Mouse (Mus musculus) megakaryocyte progenitor cell, adult 5-6 weeks (primary cell): ENCODE results near the gene Xcr1. TPM values are rescaled to one million over a fixed set of nuclear protein-coding genes. Genes with fewer than 3 reads are reported as not detected.
A peak's percentile ranks its signal among the peaks of the same experiment; 100 is the strongest.

Source experiments
- ATAC-seq: replicated peaks from 2 replicates; pipeline ENCODE4 v1.8.0; 2016; ENCODE audit warnings: mild to moderate bottlenecking, moderate TSS enrichment, inconsistent platforms; ENCODE audit not compliant: poor library complexity
- total RNA-seq, 2 experiments: library from RNA; stranded (forward) in 1 of 2; stranded (reverse) in 1 of 2; fragments of 157-497, 149-512 nt in 1 of 2; fragments of 200-1000 nt in 1 of 2; gene quantifications; 2 replicates each; pipeline versions ENCODE4 v1.2.3 to v1.2.4; 2015 to 2017

Gene Xcr1
- total RNA-seq, 2 experiments from 2014 or later = 0.10 to 0.54 TPM

DNA sequence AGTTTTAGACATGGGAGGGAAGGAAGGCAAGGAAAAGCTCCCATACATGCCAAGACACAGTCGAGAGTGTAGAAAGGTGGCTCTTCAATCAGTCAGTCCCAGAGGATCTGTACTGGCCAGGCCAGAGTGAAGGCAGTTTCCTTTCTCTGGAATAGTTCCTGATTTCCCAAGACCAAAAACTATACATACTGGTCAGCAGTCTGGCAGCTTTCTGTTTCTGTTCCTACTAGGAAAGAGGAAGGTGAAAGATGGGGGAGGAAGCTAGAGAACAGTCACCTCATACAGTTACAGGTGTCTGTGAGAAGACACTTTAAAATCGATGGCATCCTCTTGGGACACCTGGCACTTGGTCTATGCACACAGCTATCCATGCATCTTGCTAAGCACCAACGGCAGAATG is 46.4 kb downstream of the Xcr1 start:
- peak; percentile 77 for ATAC-seq

- no peak for ATAC-seq
Measured at GRCm38 (mm10) chr9:123814821-123815220, 47.0 kb downstream of the Xcr1 start.

DNA sequence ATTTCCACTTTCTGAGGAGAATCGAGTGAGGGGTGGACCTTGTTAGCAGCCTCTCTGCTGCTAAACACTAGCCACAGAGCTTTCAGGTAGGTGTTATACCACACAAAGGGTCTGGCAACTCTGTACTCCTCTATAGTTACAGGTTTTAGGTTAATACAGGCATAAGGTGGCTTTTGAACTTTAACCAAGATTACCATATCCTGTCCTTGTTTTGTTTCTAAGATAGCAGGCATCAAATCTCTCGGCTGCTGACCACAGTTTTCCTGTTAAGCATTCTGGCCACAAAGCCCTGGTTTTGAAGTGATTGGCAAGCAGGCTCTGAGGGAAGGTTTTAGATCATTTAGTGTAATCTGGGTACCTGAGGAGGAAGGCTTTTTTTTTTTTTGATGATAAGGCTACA is 47.5 kb downstream of the Xcr1 start:
- no peak for ATAC-seq

GRCm38 (mm10) chr9:123811831-123812230 is 50.0 kb downstream of the Xcr1 start:
- no peak for ATAC-seq

GRCm38 (mm10) chr9:123808583-123808982 is 53.2 kb downstream of the Xcr1 start:
- ATAC-seq = no peak

DNA sequence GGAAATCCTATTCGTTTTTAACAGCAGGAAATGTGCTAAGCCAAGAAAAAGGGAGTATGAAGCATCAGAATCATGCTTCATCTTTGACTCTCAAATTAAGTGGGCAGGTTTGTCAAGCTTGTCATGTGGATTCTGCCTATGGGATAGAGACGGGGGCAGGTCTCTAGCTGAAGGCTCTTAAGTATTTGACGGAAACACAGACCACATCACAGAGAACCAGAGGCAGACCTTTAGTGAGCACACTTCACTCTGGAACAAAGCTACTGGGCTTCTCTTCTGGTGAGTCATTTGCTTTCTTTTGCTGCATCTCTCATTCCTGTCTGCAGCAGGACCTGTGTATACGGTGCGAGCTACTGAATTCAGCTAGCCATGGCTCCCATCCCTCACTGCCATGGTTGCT is 55.6 kb downstream of the Xcr1 start, which contains the start of gene Cxcr6:
Gene Cxcr6 (plus strand): TSS at position 209 of the 400 bp plus-strand sequence.
- ATAC-seq = no peak

DNA sequence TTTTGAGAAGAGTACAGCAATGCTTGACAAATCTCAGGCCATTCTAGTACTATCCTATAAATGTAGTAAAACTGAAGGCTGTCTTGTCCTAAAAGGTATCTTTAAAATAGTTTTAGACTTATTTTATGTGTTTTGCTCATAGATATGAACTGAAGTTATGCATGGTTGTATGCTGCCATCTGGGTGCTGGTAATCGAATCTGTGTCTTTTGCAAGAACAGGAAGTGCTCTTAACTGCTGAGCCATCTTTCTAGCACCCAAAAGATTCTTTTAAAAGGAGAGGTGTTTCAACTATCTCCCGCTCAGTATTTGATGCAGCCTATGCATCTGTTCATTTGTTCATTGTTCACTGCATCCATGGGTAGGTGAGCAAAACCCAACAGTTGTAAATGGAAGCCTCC is 56.6 kb downstream of the Xcr1 start:
- ATAC-seq = no peak

DNA sequence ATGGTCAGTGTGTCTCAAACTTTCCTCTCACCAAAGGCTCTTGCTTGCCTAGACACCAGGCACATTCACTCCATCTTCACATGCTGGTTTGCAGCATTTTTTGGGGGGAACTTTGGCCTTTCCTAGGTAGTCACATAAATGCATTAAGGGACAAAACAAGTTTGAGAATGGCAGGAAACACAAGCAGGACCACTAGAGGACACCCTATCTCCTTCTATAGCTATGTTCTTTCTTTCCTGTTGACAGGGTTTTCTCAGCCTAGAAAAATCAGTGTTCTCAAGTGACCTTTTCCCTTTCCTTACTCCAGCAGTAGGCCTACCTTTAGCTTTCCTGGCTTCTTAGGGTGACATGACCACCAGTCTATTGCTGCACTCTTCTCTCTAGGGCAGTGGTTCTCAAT is 58.9 kb downstream of the Xcr1 start:
- peak; percentile 34; the same call in 1 of the 2 replicates for ATAC-seq

DNA sequence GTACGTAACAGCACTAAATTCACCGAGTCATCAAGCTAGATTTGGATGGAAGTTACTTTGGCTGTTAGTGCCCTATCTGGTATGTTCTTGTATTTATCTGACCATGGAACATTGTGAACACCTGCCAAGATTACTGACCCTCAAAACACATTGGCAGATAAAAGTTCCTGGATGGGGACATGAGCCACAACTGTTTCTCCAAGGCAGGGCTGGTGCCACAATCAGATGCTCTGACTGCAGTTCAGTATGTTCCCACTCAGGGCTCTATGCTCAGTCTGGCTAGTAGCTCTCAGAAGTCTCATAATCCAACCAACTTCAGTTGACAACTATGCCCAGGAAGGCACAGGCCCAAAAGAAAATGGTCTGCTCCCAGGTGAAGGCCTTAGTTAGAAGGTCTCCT is 59.4 kb downstream of the Xcr1 start:
- 0 out of 2 replicates have a peak, but pooled peaks have one; percentile 14 for ATAC-seq

Other genes with a start within 250 kb of the Xcr1 start
- gene Slc6a20b, start 229.5 kb downstream of the Xcr1 start, total RNA-seq (2015) = not detected in 2 replicates
- gene Slc6a20b, start 229.5 kb downstream of the Xcr1 start, total RNA-seq (2017) = 0.34 and 0.62 TPM in 2 replicates
- 0.05 and 0.52 TPM in 2 replicates for gene Ccr9, start 183.6 kb downstream of the Xcr1 start, total RNA-seq (2015)
- gene Ccr9, start 183.6 kb downstream of the Xcr1 start, total RNA-seq (2017) = 0.21 and 0.57 TPM in 2 replicates
- gene Slc6a20a, start 183.1 kb downstream of the Xcr1 start, total RNA-seq (2015) = 0.32 and 1.1 TPM in 2 replicates
- gene Slc6a20a, start 183.1 kb downstream of the Xcr1 start, total RNA-seq (2017) = 1.8 TPM in 1 of 2 replicates, not detected in the other
- 38.1 and 44.1 TPM in 2 replicates for gene Lztfl1, start 144.3 kb downstream of the Xcr1 start, total RNA-seq (2015)
- gene Lztfl1, start 144.3 kb downstream of the Xcr1 start, total RNA-seq (2017) = 33.5 and 41.1 TPM in 2 replicates
- not detected in 2 replicates for gene Cxcr6, start 55.6 kb downstream of the Xcr1 start, total RNA-seq (2015)
- 0.21 TPM in 1 of 2 replicates, not detected in the other for gene Cxcr6, start 55.6 kb downstream of the Xcr1 start, total RNA-seq (2017)
- 13.0 and 16.4 TPM in 2 replicates for gene Fyco1, start 10.1 kb downstream of the Xcr1 start, total RNA-seq (2015)
- 10.9 and 14.6 TPM in 2 replicates for gene Fyco1, start 10.1 kb downstream of the Xcr1 start, total RNA-seq (2017)
- gene Ccr1, start 106.7 kb upstream of the Xcr1 start, total RNA-seq (2015) = 4.5 and 5.1 TPM in 2 replicates
- gene Ccr1, start 106.7 kb upstream of the Xcr1 start, total RNA-seq (2017) = 3.1 and 3.6 TPM in 2 replicates
- gene Ccr1l1, start 116.4 kb upstream of the Xcr1 start, total RNA-seq (2015) = 0.24 TPM in 1 of 2 replicates, not detected in the other
- gene Ccr1l1, start 116.4 kb upstream of the Xcr1 start, total RNA-seq (2017) = not detected in 2 replicates
- 0.42 and 0.49 TPM in 2 replicates for gene Ccr3, start 159.9 kb upstream of the Xcr1 start, total RNA-seq (2015)
- gene Ccr3, start 159.9 kb upstream of the Xcr1 start, total RNA-seq (2017) = 0.42 and 0.57 TPM in 2 replicates
- gene Ccr2, start 239.9 kb upstream of the Xcr1 start, total RNA-seq (2015) = 75.3 and 101 TPM in 2 replicates
- 102 and 119 TPM in 2 replicates for gene Ccr2, start 239.9 kb upstream of the Xcr1 start, total RNA-seq (2017)